Mouse (Mus musculus): ENCODE measurements around the gene Cd47.

Cd47 gene

DNA sequence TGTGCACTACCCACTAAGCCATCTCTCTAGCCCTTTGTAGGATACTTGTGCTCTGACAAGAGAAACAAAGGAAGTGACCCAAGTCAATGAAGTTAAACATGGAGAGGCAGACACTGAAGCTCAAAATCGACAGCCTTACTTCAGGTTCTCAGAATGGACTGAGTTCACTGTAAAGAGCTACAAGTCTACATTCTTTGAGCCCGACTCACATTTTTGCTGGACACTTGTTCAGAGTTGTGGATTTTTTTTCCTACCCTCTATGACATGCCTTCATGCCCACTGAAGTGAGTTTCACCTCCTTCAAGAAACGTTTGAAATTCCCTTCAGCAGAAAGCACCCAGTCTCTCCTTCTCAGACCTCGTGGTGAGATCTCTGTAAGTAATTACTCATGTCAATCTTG lies 148.9 kb downstream of the Cd47 start:
- DNase-seq (ENCODE audit: low read depth, low spot score): no peak

DNA sequence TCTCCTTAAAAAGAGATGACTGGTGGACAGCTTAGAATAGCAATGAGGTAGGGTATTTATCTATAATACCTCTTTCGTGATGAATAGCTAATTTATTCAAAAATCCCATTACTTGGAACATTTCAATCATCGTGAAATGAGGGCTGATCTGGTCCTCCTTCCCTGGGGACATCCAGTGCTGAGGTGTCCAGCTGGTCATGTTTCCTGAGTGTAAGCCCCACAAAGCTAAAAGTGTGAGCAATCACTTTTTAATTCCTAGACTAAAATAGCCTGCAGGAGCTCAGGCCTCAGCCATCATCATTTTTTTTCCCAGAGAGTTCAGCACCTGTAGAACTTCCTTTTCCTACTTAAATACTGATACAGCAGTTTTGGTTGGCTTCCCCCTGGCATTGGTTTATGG lies 150.0 kb downstream of the Cd47 start:
- no peak for DNase-seq (ENCODE audit: low read depth, low spot score)

DNA sequence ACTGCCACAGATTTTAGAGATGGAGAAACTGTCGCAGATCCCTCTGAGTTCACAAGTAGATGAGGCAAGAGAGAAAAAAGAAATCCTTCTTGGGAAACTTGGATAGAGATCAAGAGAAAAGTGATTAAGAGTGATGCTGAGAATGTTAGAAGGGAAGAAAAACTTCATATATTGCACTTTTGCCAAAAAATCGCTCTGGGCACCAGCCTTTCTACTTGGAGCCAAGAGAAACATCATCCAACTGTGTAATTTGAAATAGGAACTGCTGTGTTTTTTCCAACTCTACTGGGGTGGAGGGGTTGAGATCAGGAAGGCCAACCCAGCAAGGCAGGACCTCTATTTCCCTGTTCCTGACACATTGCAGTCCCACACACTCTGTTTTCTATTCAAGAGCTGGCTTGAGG lies 151.0 kb downstream of the Cd47 start:
- DNase-seq (ENCODE audit: low read depth, low spot score): no peak

DNA sequence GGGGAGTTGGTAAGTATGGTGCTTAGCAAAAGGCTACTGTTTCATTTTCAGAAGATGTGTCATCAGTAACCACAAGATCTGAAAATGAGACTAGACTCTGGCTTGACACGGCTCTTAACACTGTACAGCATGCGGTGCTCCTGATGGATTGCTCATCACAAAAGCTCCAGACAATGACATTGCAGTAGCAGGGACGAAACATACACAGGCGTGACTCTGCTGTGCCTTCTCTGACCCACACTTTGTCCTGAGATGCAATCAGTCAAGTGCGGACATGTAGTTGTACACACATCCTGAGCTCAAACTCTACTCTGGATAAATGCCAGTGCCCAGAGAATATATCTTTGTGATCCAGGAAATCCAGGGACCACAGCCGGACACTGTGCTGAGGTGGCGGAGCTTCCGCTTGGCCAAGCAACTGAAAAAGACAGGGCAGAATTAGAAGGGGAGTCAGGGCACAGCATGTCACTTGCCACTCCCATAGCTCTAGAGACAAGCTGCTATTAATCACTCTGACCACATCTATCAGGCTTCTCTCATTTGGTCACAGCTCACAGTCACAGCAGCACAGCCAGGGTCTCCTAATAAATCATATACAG lies 151.7 kb downstream of the Cd47 start:
- no peak for DNase-seq (ENCODE audit: low read depth, low spot score)

DNA sequence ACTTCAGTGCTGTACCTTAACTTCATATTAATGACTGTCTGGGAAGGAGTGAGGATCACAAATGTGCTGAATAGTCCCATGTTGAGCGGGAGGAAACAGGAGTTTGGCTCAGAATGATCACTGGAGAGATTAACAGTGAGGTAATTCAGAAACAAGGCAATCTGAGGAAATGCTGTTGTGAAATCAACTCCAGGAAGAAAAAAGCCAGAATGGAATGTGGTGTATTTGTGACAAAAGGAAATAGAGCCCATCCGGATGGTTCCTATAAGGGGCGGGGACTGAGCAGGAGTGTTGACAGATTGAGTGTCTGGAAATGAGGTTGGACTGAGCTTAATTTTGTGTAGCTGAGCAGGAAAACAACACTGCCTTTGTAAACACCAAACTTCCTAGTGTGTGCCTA lies 153.5 kb downstream of the Cd47 start:
- DNase-seq (ENCODE audit: low read depth, low spot score): peak; percentile 17

DNA sequence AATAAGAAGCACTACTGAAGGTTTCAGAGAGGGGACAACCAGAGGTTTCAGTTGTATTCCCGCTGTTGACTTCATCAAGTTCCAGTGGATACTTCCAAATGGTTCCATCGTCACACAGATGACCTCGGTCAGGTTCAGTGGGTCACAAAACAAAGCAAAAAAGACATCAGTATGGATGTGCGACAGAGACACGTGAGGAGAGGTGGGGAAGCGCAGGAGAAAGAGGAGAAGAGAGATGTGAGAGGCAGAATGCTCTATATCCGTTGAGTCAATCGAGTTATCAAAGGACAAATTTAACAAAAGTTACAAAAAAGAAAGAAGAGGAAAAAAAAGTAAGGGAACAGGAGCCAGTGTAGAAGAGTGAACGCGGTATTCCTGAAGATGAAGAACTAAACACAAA lies 154.6 kb downstream of the Cd47 start:
- DNase-seq (ENCODE audit: low read depth, low spot score): no peak

DNA sequence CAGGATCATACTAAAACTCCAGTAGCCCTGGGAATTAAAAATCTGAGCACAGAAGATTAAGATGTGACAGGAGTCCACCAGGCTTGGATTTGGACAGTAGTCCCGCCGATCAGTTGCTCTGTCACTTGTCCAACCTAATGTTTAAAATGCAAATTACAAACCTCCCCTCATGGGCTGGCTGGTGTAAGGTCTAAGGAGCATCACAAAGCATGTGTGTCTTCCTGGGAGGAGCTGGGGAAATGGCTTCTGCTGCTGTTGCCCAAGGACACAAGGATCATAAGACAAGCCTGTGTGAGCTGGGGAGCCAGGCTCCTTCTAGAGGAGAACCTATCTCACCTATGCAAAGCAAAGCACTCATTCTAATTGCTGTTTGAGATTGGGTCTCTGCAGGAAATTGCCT lies 155.0 kb downstream of the Cd47 start:
- DNase-seq (ENCODE audit: low read depth, low spot score): no peak

DNA sequence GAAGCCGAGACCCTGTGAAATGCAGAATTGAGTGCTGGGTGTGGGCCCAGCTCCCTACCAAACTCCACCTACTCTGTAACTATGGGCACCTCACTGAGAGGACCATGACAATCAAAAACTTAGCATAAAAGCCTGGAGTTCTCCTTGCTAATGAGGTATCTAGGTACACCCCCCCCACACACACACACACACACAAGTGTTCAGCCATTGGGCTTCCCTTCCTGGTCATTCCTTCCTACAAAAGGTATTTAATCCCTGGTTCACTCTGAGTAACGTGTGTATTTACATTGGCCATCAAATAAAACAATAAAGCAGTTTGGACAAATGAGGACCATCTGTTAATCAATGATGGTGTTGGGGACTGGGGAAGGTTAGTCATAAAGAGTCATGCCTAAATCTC lies 155.6 kb downstream of the Cd47 start:
- no peak for DNase-seq (ENCODE audit: low read depth, low spot score)

DNA sequence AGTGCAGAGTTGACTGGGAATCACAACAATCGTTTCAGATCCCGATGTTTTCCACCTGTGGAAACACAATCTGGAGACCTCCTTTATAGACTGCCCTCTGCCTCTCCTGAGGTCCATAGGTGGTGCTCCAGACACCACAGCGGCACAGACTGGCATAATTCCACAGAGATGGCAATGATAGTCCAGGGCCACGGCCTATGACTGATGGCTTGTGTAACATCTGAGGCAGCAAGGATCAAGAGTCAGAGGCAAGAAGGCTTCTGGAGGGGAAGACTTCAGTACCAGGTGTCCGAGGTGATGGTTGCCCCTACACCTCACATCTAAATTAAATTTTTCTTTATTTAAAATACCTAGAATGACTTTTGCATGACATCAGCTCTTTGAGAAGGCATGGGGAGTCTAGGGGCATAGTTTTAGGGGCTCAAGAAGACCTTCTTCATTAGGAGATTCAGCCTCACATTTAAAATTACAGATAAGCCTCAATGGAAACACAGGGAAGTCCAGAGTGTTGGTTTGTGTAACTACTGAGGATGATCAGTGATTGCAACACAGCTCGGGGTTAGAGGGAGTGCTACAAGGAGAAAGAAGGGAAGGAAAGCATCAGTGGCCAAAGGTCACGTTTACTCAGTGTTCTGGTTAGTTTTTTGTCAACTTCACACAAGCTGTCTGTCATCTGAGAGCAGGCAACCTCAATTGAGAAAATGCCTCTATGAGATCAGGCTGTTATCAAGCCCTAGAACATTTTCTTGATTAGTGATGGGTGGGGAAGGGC lies 156.4 kb downstream of the Cd47 start:
- no peak for DNase-seq (ENCODE audit: low read depth, low spot score)

DNA sequence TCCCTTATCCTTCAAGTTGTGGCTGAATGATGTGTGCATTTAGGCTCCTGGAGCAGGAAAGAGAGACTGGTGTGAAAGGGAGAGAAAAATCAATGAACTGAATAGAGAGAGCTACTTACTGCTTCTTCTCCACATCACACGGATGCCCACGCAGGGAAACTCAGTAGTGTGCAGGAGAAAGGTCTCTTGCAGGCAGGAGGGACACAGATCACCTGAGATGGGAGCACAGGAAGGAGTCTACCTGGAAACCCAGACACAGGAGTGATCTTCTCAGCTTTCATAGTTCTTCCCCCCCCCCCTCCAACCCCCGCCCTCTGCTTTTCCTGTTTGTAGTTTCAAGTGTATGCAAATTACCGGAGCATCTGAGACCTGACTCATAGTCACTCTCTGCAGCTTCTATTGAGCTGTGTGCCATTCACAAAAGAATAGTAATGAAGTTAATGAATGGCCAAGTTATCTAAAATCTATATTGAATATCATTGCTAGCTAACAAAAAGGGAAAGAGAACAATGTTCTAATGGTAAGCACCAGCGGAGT lies 158.6 kb downstream of the Cd47 start:
- DNase-seq (ENCODE audit: low read depth, low spot score): no peak

DNA sequence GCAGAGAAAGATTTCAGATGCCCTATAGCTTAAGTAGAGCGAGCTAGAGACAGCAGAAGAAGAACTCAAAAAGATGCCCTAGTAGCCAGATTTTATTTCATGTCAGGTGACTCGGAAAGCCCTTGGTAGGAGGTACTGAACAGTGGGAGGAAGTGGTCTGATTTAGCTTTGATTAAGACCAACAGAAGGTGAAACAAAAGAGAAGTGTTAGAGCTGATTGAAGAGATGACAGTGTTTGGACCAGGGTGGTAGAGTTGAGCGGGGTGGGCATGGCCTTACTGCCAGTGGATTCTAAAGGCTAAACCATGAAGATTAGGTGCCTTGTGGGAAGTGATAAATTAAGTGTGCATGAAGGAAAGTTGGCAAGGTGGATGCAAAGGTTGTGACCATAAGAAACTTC lies 162.0 kb downstream of the Cd47 start:
- no peak for DNase-seq (ENCODE audit: low read depth, low spot score)

DNA sequence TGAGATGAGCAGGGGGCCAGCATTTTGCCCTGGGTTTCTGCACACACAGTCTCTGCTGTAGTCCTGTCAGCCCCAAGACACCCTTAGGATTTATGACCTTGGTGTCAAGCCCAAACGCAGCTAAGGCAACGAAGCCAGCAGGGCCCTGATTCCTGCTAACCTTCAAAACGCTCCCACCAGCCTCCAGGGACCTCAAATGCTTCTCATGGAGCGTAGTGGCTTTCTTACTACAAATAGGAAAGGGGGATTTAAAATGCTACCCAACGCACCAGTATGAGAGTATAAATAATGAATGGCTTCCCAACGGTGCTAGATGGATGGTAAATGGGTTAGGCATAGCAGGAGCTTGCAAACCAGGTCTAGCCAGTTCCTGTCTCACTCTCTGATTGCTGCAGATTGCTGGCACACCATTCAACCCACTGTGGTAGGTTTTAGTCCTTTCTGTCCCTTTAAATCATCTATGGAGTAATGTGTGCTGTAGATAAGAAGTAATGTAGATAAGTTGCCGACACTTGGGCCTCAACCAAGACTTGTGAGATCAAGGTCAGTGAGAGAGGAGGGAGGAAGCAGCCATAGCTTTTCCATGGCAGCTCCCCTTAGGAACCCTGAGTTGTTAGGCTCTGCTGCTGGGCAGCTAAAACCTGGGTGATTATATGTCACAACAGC lies 164.1 kb downstream of the Cd47 start:
- DNase-seq (ENCODE audit: low read depth, low spot score): no peak
